Mouse (Mus musculus) megakaryocyte progenitor cell, adult 5-6 weeks (primary cell): ENCODE data around the gene Hspa1b. TPM values are rescaled to one million over a fixed set of nuclear protein-coding genes. Genes with fewer than 3 reads are reported as not detected.
"Not testable (repeated sequence)": the region's sequence is repeated elsewhere in the genome, so short reads cannot be mapped to it uniquely, and the experiment has no call there.

Experiments
- ATAC-seq: replicated peaks from 2 replicates; pipeline ENCODE4 v1.8.0; 2016; ENCODE audit warnings: mild to moderate bottlenecking, moderate TSS enrichment, inconsistent platforms; ENCODE audit not compliant: poor library complexity
- total RNA-seq, 2 experiments: library from RNA; stranded (forward) in 1 of 2; stranded (reverse) in 1 of 2; fragments of 157-497, 149-512 nt in 1 of 2; fragments of 200-1000 nt in 1 of 2; gene quantifications; 2 replicates each; pipeline versions ENCODE4 v1.2.3 to v1.2.4; 2015 to 2017

Hspa1b gene
- total RNA-seq, 2 experiments from 2014 or later, result 19.3 to 22.7 TPM

DNA sequence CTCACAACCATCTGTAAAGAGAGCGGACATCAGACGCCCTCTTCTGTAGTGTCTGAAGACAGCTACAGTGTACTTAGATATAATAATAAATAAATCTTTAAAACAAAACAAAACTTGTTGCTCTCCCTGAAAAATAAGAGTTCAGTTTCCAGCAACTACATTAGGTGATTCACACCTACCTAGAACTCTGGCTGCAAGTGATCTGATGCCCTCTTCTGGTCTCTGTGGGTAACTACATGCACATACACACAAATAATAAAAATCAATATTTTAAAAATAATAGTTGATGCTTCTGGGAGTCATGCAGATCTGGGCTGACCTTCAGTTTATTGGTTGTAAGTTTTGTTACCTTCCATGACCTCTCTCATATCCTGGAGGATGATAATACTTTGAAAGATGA lies 25.2 kb upstream of the Hspa1b start:
- ATAC-seq, result peak; percentile 47

DNA sequence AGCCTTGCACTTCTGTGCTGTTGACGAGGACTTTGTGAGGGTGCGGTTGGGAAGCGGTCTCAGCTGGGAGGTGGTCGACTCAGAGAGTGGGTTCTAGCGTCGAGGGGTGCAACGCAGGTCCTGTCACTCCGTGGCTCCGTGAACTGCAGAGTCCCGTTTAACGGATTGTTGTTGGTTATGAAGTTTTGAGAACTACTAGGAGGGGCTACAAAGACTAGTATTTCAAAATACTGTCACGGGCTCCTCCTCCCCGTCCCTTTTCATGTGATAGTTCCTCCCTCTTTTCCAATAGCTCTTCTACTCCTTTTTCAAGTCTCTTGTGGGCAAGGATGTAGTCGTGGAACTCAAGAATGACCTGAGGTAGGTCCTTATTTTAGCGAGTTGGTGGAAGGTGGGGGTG lies 23.3 kb upstream of the Hspa1b start:
- ATAC-seq, result peak; percentile 48

DNA sequence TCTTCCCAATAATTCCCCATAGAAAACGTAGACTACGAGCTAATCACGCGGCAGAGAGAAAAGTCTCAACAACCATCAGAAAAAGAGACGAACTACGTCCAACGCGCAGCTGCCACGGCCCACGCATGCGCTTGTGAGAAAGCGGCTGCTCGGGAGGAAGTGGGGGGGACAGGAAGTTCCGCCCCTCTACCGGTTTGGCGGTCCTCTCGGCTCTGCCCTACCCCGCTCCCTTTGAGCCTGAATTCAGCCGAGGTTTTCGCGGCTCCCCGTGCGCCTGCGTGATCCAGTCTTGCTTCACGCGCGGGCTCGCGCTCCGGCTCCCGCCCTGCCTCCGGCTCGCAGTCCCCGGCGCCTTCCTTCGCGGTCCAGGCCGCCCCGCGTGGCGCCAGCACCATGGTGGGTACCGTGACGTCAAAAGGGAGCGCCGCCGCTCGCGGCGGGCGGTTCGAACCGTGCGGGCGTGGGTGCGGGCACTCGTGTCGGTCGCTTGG lies 22.7 kb upstream of the Hspa1b start, which contains the start of gene Lsm2:
Gene Lsm2, plus strand, starts transcription at position 173 of the 491 bp plus-strand sequence.
- peak; percentile 77 for ATAC-seq

DNA sequence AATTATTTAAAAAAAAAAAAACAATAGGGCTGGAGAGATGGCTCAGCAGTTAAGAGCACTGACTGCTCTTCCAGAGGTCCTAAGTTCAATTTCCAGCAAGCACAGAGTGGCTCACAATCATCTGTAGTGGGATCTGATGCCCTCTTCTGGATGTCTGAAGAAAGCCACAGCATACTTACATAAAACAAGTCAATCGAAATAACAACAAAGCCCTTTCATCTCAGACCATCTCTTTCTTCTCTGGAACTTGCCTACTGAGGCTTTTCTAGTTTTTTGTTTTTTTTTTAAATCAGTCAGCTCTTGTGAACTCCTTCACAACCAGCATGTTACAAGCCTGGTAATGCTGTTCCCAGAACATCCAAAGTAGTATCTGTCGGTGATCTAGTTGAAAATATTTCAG lies 21.6 kb upstream of the Hspa1b start:
- ATAC-seq, result peak; percentile 32; the same call in 1 of the 2 replicates

DNA sequence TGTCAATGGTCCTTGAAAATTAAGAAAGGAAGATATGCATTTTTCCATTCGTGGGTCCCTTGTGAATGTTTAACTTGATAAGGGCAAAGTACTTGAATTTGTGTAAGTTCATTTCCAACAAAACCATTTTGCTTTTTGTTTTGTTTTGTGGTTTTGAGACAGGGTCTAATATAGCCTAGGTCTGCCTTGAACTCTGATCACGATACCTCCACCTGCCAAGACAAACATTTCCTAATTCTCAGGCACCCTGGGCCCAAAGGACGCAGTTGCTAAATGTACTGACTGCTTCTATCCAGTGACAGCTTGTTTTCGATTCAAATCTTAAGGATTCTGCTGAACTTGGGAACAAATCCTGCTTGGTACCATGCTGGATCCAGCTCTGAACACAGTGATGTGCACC lies 20.6 kb upstream of the Hspa1b start:
- ATAC-seq, result no peak

DNA sequence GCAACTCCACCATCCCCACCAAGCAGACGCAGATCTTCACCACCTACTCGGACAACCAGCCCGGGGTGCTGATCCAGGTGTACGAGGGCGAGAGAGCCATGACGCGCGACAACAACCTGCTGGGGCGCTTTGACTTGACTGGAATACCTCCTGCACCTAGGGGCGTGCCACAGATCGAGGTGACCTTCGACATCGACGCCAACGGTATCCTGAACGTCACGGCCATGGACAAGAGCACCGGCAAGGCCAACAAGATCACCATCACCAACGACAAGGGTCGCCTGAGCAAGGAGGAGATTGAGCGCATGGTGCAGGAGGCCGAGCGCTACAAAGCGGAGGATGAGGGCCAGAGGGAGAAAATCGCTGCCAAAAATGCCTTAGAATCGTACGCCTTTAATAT lies 19.2 kb upstream of the Hspa1b start:
- ATAC-seq, result no peak

DNA sequence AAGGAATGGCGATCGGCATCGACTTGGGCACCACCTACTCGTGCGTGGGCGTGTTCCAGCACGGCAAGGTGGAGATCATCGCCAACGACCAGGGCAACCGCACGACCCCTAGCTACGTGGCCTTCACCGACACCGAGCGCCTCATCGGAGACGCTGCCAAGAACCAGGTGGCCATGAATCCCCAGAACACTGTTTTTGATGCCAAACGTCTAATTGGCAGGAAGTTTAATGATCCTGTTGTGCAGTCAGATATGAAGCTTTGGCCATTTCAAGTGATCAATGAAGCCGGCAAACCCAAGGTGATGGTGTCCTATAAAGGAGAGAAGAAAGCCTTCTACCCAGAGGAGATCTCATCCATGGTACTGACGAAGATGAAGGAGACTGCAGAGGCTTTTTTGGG lies 18.0 kb upstream of the Hspa1b start:
- no peak for ATAC-seq

DNA sequence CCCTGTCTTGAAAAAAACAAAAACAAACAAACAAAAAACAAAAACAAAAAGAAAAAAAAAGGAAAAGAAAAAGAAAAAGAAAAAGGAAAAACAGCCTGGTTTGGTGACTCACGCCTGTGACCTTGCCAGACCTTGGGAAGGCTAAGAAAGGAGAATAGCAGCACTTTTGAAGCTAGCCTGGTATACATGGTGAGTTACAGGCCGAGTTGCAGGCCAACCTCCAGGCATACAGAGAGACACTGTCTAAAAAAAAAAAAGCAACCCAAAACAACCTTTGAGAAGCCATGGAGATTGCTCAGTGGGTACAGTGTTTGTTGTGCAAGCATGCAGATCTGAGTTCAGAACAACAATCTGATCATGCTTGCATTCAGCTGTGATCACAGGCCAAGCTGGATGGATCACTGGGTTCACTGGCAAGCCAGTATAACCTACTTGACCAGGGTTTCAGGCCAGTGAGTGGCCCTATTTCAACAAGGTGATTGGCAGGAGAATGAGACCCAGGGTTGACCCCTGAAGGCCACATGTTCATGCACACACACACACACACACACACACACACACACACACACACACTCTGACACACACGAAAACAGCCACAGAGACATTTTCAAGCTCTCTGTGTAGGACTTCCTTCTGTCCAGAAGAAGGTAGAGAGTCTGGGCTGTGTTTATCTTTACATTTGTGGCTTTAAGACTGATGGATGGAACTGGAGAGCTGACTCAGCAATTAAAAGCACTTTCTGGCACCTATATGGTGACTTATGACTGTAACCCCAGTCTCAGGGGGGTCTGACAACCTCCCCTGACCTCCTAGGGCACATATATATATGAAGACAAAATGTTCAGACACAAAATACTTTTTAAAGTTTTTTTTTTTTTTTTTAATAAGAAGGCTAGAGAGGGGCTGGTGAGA lies 16.8 kb upstream of the Hspa1b start:
- ATAC-seq, result no peak

DNA sequence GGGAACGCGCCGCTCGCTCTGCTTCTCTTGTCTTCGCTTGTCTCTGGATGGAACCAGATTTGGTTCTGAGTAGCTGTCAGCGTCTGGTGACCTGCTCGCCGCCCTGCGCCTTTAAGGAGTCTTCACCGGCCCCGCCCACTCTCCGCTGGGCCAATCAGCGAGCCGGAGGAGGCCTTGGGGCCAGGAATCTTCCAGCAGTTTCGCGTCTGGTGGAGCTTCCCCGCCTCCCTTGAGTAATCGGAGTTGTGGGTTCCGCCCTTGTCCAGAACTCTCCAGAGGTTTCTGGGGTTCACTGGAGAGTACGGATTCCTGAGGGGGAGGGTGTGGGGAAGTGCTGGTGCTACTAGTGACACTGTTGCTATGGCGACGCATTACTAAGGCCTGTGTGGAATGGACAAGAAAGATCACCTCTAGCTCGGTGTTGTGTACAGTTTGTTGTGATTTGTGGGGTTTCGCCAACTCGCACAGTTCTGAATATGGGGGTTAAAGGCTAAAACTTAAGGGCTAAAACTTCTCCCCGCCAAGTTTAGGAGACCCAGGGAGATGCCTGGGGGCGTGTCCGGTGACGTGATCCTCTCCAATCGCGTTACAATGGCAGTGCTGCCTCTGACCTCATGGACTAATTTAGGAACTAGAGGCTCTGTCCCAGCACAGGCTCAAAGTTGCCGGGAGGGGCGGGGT lies 13.2 kb upstream of the Hspa1b start, which contains the start of the genes Hspa1a and Hspa1l:
Gene Hspa1a, minus strand, starts transcription at position 88 of the 681 bp plus-strand sequence.
Gene Hspa1l, plus strand, starts transcription at position 635 of the 681 bp plus-strand sequence.
- peak; percentile 93 for ATAC-seq

DNA sequence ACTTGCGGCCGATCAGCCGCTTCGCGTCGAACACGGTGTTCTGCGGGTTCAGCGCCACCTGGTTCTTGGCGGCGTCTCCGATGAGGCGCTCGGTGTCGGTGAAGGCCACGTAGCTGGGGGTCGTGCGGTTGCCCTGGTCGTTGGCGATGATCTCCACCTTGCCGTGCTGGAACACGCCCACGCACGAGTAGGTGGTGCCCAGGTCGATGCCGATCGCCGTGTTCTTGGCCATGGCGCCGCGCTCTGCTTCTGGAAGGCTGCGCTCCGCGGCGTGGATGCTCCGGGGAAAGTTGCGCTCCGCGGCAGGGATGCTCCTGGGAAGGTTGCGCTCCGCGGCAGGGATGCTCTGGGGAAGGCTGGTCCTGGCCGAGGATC lies 12.6 kb upstream of the Hspa1b start:
- ATAC-seq, result peak; percentile 42

DNA sequence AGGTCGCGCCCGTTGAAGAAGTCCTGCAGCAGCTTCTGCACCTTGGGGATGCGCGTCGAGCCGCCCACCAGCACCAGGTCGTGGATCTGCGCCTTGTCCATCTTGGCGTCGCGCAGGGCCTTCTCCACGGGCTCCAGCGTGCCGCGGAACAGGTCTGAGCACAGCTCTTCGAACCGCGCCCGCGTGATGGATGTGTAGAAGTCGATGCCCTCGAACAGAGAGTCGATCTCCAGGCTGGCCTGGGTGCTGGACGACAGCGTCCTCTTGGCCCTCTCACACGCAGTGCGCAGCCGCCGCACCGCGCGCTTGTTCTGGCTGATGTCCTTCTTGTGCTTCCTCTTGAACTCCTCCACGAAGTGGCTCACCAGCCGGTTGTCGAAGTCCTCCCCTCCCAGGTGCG lies 11.8 kb upstream of the Hspa1b start:
- ATAC-seq, result not testable (repeated sequence)

DNA sequence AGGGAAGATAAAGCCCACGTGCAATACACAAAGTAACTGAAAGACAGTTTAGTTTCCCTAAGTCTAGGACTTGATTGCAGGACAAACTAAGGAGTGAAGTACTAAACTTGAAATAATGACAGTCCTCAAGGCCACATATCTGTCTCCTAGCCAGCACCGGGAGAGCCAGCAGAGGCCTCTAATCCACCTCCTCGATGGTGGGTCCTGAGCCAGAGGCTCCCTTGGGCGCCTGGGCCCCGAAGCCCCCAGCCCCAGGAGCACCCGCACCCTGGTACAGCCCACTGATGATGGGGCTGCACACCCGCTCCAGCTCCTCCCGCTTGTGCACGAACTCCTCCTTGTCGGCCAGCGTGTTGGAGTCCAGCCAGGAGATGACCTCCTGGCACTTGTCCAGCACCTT lies 10.8 kb upstream of the Hspa1b start, which contains the start of gene Gm20481:
Gene Gm20481, plus strand, starts transcription at position 91 of the 400 bp plus-strand sequence.
- not testable (repeated sequence) for ATAC-seq

DNA sequence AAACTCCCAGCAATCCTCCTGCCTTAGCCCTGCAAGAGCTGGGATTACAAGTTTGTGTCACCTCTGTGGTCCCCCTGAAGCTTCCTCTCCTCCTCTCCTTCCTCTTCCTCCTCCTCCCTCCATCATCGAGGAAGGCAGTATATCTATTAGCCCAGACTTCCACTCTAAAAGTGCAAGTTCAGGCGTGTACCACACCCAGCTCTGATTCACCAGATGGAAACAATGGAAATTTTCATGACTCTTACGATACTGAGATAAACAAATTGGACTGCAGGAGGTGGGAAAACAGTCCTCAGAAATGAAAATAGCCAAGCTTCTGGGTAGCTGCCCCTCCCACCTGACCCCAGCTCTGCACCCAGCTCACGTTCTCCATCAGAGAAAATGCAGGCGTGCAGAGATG lies 6.6 kb upstream of the Hspa1b start:
- no peak for ATAC-seq

DNA sequence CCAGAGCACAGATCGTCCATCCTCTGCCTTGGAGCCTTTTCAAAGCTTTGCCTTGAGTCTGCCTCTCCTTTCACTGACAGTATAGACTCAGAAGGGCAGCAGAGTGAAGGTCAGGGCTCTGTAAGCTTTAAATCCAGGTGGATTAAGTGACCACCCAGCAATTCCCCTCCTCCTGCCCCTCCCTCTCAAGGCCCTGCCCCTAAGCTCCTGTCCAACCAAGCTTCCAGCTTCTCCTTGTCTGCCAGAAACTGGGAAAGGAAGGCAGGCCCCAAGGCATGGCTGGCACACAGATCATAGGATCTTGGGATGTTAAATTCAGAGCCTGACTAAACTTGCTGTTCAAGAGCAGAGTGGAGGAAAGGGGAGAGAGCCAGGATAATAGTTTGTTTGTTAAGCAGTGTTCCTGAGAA lies 5.6 kb upstream of the Hspa1b start:
- no peak for ATAC-seq

DNA sequence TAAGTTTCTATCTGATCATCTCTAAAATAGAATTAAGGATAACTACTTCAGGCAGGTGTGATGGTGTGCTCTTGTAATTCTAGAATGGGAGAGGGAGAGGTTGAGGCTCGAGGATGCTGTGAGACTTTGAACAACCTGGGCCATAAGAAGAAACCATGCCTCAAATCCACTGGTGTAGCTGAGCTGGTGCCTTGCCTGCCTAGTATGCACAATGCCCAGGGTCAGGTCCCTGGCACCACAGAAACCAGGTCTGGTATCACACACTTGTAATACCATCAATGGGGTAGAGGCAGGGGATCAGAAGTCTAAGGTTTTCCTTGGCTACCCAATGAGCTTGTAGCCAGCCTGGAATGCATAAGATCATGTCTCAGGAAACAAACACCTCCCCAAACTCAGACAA lies 3.8 kb upstream of the Hspa1b start:
- no peak for ATAC-seq

DNA sequence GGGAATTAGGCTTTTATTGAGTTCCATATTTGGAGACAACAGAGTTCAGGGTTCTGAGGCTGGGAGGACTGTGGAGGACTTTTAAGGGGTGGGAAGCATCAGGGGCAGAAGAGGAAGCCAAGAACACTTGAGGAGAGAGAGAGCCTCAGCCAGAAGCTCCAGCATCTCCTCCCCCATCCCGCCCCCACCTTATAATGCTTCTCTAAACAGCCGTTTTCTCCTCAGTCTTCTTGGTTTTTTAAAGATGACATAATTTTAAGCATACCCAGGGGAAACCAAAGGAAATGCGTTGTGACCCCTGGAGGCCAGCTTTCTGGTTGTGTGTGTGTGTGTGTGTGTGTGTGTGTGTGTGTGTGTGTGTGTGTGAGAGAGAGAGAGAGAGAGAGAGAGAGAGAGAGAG lies 3.1 kb upstream of the Hspa1b start:
- ATAC-seq, result no peak

DNA sequence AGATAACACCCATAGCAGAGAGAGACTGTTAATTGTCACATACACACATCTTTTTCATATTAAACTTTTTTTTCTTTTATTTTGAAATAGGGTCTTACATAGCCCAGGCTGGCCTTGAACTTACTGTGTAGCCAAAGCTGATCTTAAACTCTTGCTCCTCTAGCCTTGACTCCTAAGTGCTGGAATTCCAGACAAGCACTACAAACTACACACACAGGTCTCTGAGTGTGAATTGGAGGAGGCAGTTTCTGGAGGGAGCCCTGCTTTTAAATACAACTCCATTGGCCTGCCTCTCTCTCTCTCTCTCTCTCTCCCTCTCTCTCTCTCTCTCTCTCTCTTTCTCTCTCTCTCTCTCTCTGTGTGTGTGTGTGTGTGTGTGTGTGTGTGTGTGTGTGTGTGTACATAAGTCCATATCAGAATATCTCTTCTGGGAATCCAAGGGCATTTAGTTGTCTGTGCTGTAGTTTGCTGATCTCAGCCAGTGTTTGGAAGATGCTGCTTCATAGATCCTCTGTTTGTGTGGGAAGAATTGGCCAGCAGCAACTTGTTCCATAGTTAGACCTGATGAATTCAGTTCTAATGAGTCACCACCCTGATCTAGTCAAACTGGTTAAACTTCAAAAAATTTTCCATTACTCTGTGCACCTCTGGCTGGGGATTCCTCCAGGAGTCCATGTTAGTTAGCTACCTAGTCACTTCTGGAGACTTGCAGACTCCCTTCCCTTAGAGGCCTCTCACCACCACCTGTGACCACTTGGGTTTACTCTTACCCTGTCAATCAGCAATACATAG lies 1.9 kb upstream of the Hspa1b start:
- no peak for ATAC-seq

DNA sequence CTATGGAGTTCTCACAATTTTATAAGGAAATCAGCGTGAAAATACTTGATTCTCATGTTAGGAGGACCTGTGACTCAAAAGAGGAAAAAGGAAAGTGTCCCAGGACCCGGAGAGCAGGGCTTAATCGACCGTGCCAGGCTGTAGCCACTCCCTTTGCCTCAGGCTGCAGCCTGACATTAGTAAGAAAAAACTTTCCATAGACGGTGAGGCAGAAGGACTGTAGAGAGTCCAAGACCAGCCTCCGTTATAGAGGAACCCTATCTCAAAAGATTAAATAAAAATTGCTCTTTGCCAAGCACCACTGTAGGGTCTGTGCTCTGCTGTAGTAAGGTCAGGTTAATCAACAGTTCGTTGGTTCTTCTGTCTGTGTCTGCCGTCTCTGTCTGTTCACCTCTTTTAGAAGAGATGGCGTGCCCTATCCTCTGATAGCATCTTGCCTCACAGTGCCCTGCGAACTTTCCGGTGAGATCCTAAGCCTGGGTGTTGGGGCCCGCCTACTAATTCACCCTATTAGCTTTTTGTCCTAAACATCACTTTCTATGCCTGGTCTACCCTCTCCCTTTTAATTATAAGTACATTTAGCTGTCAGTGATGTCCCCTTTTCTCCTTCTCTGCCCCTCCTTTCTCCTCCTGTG lies 960 bp upstream of the Hspa1b start:
- peak; percentile 32; the same call in 1 of the 2 replicates for ATAC-seq

DNA sequence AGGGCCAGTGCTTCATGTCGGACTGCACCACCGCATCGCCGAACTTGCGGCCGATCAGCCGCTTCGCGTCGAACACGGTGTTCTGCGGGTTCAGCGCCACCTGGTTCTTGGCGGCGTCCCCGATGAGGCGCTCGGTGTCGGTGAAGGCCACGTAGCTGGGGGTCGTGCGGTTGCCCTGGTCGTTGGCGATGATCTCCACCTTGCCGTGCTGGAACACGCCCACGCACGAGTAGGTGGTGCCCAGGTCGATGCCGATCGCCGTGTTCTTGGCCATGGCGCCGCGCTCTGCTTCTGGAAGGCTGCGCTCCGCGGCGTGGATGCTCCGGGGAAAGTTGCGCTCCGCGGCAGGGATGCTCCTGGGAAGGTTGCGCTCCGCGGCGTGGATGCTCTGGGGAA lies 306 bp downstream of the Hspa1b start:
- ATAC-seq, result peak; percentile 26

DNA sequence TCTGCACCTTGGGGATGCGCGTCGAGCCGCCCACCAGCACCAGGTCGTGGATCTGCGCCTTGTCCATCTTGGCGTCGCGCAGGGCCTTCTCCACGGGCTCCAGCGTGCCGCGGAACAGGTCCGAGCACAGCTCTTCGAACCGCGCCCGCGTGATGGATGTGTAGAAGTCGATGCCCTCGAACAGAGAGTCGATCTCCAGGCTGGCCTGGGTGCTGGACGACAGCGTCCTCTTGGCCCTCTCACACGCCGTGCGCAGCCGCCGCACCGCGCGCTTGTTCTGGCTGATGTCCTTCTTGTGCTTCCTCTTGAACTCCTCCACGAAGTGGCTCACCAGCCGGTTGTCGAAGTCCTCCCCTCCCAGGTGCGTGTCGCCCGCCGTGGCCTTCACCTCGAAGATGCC lies 1.1 kb downstream of the Hspa1b start:
- not testable (repeated sequence) for ATAC-seq
